Mouse (Mus musculus) heart, postnatal 0 days (tissue): ENCODE results near the gene Fam241a. TPM values are rescaled to one million over a fixed set of nuclear protein-coding genes. Genes with fewer than 3 reads are reported as not detected.

Experiments
- ATAC-seq: fragments of 200-750 bp; cut with Nextera tagmentation; 2 replicates; pipeline ENCODE4 v1.8.0; 2017; ENCODE audit warnings: low read depth, moderate number of reproducible peaks, moderate library complexity; ENCODE audit not compliant: insufficient read depth
- DNase-seq: peaks from one replicate; pipeline ENCODE4 v3.0.0-alpha.2; 2016; ENCODE audit warnings: low spot score
- H3K27ac ChIP-seq: fragments of 300-500 bp; sonication (generic); 2 replicates; pipeline ENCODE4 v1.5.1; 2014; ENCODE audit warnings: low read depth, mild to moderate bottlenecking
- H3K27me3 ChIP-seq: fragments of 300-500 bp; sonication (generic); 2 replicates; pipeline ENCODE4 v1.6.1; 2014; ENCODE audit warnings: low read length, mixed read lengths; ENCODE audit not compliant: control insufficient read depth, insufficient read depth
- H3K36me3 ChIP-seq: fragments of 300-500 bp; sonication (generic); replicated peaks from 2 replicates; pipeline ENCODE4 v1.6.1; 2014; ENCODE audit warnings: low read length, mixed read lengths; ENCODE audit not compliant: control insufficient read depth, insufficient read depth
- H3K4me1 ChIP-seq: fragments of 300-500 bp; sonication (generic); 2 replicates; pipeline ENCODE4 v1.6.1; 2014; ENCODE audit warnings: antibody characterized with exemption; ENCODE audit not compliant: control insufficient read depth, insufficient read depth
- H3K4me2 ChIP-seq: fragments of 300-500 bp; sonication (generic); 2 replicates; pipeline ENCODE4 v1.6.1; 2014; ENCODE audit warnings: low read depth, mild to moderate bottlenecking, low read length, moderate library complexity
- H3K4me3 ChIP-seq: fragments of 300-500 bp; sonication (generic); 2 replicates; pipeline ENCODE4 v1.5.1; 2014; ENCODE audit warnings: low read depth, low read length
- H3K9ac ChIP-seq: fragments of 300-500 bp; sonication (generic); replicated peaks from 2 replicates; pipeline ENCODE4 v1.6.1; 2014; ENCODE audit warnings: low read depth, low read length, mixed read lengths
- H3K9me3 ChIP-seq: fragments of 300-500 bp; sonication (generic); replicated peaks from 2 replicates; pipeline ENCODE4 v1.6.1; 2016; ENCODE audit warnings: low read length; ENCODE audit not compliant: control insufficient read depth
- CTCF ChIP-seq: IDR thresholded peaks from 2 replicates; pipeline ENCODE4 v1.5.1; 2016; ENCODE audit warnings: antibody characterized with exemption, control low read depth, low read depth
- EP300 ChIP-seq: IDR thresholded peaks from 2 replicates; pipeline ENCODE4 v1.6.1; 2016; ENCODE audit warnings: antibody characterized with exemption, low read depth
- WGBS: fragments of 180-500 bp; shearing (Covaris S2); extraction: QIAGEN DNeasy Blood & Tissue Kit; methylation state at CpG from one replicate; pipeline ENCODE4 v1.1.7; 2014; 5-methylcytosine and 5-hydroxymethylcytosine counted together
- polyA plus RNA-seq: library from polyadenylated mRNA; unstranded; fragments of >200 nt; fragmentation: Nextera tagmentation; extraction: Ambion mirVana; gene quantifications from 2 replicates; pipeline ENCODE4 v1.2.1, GENCODE M21; 2015
- total RNA-seq: library from RNA; depleted of rRNA; stranded (reverse); fragments of >200 nt; gene quantifications from 2 replicates; pipeline ENCODE4 v1.2.3, GENCODE M21; 2014; ENCODE audit warnings: low replicate concordance

The Fam241a gene
- total and polyA plus RNA-seq, 2 experiments from 2014 or later, result 8.3 to 9.1 TPM

DNA sequence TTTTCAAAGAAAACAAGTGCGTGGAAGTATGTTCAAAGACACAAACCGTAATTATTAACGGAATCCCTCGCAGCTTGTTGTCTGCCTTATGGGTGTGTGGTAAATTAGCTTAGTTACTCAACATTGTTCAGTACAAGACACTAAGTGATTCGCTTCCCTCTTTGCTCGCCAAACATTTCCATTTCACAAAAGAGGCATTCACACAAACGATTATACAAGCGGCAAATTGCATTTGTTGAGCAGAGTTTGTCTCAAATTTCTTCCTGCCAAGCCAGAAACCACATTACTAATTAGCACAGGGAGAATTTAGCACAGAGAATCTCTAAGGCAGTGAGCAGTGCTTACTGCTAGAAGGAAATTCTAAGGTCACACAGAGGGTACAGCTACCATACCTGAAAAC is 54.2 kb downstream of the Fam241a start:
- no peaks in the 10 kb centered on the region for H3K9me3 ChIP-seq
- WGBS, result 84% methylated on average over 8 of the region's 8 CpGs
- H3K9ac ChIP-seq, result no peak overlapping the region
- TF ChIP-seq CTCF (no peak), EP300 (no peak)
- H3K27me3 ChIP-seq, result 0 out of 2 replicates have a peak, but pooled peaks cover 4% of the 10 kb centered on the region
- DNase-seq (no peak), ATAC-seq (no peak)
- H3K4me2 ChIP-seq, result no peak overlapping the region
- no peaks in the 10 kb centered on the region for H3K36me3 ChIP-seq
- H3K4me1 ChIP-seq, result 0 out of 2 replicates have a peak, but pooled peaks cover under 1% of the 10 kb centered on the region
- no peak overlapping the region for H3K4me3 ChIP-seq
- no peak overlapping the region for H3K27ac ChIP-seq

DNA sequence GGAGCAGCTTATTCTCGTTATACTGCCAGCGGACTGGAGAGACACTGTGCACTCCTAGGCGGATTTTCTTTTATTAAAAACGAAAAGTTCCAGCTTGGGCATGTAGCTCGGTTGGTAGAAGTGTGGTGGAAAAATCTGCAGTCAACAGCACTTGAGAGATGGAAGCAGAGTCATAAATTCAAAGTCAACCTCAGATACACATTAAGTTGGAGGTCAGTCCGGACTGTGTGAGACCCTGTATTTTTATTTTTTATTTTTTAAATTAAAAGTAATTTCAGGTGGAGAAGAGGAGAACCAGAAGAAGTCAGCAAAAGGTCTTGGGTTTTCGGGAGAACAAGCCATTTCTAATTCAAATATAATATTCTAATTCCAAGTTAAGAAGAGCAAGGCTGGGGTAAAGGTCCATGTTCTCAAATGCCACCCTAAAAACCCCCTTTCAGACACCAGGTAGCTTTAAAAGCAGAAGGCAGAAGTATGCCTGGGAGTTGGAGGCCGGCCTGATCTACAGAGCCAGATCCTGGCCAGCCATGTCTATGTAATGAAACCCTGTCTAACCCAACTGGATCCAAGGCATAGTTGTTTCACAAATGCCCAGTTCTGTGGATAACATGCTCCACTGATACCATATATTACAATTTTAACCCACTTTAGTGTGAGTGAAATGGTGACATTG is 58.0 kb downstream of the Fam241a start:
- ATAC-seq (0 out of 2 replicates have a peak, but pooled peaks have one; percentile 0), DNase-seq (no peak)
- peak overlapping the region; percentile 94 for H3K4me2 ChIP-seq
- no peaks in the 10 kb centered on the region for H3K36me3 ChIP-seq
- H3K27ac ChIP-seq, result peak overlapping the region; percentile 93
- 0 out of 2 replicates have a peak, but pooled peaks cover 5% of the 10 kb centered on the region for H3K27me3 ChIP-seq
- H3K4me1 ChIP-seq, result 0 out of 2 replicates have a peak, but pooled peaks cover 9% of the 10 kb centered on the region
- peak overlapping the region; percentile 77 for H3K9ac ChIP-seq
- TF ChIP-seq EP300, result no peak
- TF ChIP-seq CTCF, result no peak
- H3K4me3 ChIP-seq, result peak overlapping the region; percentile 93
- 32% methylated on average over 8 of the region's 8 CpGs for WGBS
- H3K9me3 ChIP-seq, result no peaks in the 10 kb centered on the region

DNA sequence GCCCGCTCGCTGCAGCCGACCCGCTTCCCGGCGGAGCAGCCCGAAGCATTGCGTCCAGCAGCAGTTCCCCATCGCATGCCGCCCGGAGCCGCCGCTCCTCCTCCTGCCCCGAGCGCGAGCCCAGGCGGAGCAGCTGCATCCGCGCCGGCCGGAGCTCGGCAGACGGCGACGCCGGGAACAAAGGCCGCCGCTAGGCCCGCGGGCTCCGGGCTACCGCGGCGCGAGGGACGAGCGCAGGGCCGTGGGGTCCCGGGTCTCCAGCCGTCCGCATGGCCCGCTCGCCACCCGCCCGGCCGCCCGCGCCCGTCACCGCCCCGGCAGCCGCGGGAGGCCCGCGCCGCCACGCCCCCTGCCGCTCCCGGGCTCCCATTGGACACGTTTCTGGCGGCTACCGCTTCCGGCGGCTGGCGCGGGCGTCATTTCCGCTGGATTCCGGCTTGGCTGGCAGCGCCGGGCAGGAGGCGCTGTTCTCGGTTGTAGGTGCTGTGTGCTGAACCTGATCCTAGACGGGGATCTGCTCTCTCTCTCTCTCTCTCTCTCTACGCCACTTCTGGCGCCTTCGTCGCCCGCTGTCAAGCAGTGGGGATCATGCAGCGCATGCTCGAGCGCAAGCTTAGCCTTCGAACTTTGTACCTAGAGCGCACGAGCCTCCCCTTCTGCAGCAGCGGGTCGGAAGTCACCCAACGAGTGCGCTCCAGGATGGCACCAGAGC is 58.8 kb downstream of the Fam241a start, which contains the start of gene Ap1ar:
Gene Ap1ar (minus strand): TSS at position 370 of the 712 bp plus-strand sequence.
- H3K9me3 ChIP-seq, result no peaks in the 10 kb centered on the region
- TF ChIP-seq EP300 (peak; percentile 64; the same call in 1 of the 2 replicates), CTCF (peak; percentile 65)

DNA sequence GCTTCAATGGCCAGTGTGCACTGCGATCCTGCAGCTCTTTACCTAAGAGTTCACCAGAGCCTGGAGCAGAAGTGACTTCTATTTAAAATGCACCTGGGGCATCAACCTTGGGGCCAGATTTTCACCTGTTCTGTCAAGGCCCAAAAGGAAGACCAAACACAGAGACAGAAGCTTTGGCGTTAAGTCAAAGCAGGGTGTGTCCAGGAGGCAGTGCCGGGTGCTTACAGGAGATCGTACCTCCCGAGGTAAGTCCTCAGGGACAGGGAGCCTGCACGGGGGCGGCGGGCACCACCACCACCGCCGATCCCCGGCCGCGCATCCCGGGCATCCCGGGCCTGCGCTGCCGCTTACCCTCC is 59.3 kb downstream of the Fam241a start:
- Histone ChIP-seq H3K9ac (peak overlapping the region; percentile 77), H3K9me3 (no peaks in the 10 kb centered on the region), H3K4me2 (peak overlapping the region; percentile 94), H3K27ac (peak overlapping the region; percentile 93), H3K36me3 (no peaks in the 10 kb centered on the region), H3K4me1 (0 out of 2 replicates have a peak, but pooled peaks cover 9% of the 10 kb centered on the region), H3K4me3 (peak overlapping the region; percentile 93), H3K27me3 (0 out of 2 replicates have a peak, but pooled peaks cover 5% of the 10 kb centered on the region)
- ATAC-seq, result no peak
- 1% methylated on average over 17 of the region's 17 CpGs for WGBS
- TF ChIP-seq CTCF, result no peak
- DNase-seq, result peak; percentile 6

More for the DNA sequence above, 58.8 kb downstream of the Fam241a start, which contains the start of gene Ap1ar:
- H3K27ac ChIP-seq, result peak within 1 kb of the TSS; percentile 93
- DNase-seq, result peak; percentile 97
- 0 out of 2 replicates have a peak, but pooled peaks cover 5% of the 10 kb centered on the region for H3K27me3 ChIP-seq
- H3K9ac ChIP-seq, result peak within 1 kb of the TSS; percentile 77
- WGBS, result 0% methylated on average over 76 of the region's 89 CpGs
- no peaks in the 10 kb centered on the region for H3K36me3 ChIP-seq
- peak; percentile 98 for ATAC-seq
- H3K4me1 ChIP-seq, result 0 out of 2 replicates have a peak, but pooled peaks cover 9% of the 10 kb centered on the region
- H3K4me2 ChIP-seq, result peak within 1 kb of the TSS; percentile 94
- H3K4me3 ChIP-seq, result peak within 1 kb of the TSS; percentile 93

DNA sequence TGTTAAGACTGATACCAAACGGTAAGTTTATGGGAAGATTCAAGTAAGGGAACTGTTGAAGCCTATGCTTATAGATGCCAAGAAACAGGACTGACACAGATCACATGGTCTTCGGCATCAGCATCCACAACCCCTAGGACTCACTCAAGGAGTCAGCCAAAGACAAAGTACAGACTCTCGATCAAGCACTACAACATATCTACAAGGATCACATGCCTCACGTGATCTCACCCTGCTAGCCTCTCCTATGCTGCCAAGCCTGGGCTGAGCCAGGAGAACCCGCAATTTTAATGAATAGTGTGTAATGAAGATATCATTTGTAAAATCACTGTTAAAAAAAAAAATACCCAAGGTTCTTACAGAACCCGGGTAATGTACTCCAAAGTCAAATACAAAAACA is 60.5 kb downstream of the Fam241a start:
- H3K4me3 ChIP-seq, result no peak overlapping the region
- 54% methylated on average over 6 of the region's 6 CpGs for WGBS
- H3K36me3 ChIP-seq, result 0 out of 2 replicates have a peak, but pooled peaks cover 4% of the 10 kb centered on the region
- no peak for TF ChIP-seq CTCF
- TF ChIP-seq EP300, result no peak
- H3K27me3 ChIP-seq, result 0 out of 2 replicates have a peak, but pooled peaks cover 2% of the 10 kb centered on the region
- no peak overlapping the region for H3K9ac ChIP-seq
- H3K27ac ChIP-seq, result no peak overlapping the region
- DNase-seq (no peak), ATAC-seq (no peak)
- no peaks in the 10 kb centered on the region for H3K9me3 ChIP-seq
- H3K4me2 ChIP-seq, result no peak overlapping the region
- H3K4me1 ChIP-seq, result 0 out of 2 replicates have a peak, but pooled peaks cover 9% of the 10 kb centered on the region
